Mouse (Mus musculus) erythroblast, embryonic 14.5 days (primary cell): ENCODE results near the gene Lta. TPM values are rescaled to one million over a fixed set of nuclear protein-coding genes. Genes with fewer than 3 reads are reported as not detected.

Experiments used
- H3K27me3 ChIP-seq: 2 replicates; pipeline ENCODE4 v1.6.1; 2012; ENCODE audit warnings: inconsistent platforms; ENCODE audit not compliant: control insufficient read depth
- H3K36me3 ChIP-seq: 2 replicates; pipeline ENCODE4 v1.6.1; 2012; ENCODE audit warnings: mild to moderate bottlenecking, inconsistent platforms; ENCODE audit not compliant: control insufficient read depth
- H3K4me1 ChIP-seq: 2 replicates; pipeline ENCODE4 v1.6.1; 2012; ENCODE audit warnings: inconsistent platforms; ENCODE audit not compliant: control insufficient read depth
- H3K4me3 ChIP-seq: replicated peaks from 2 replicates; pipeline ENCODE3; 2012; ENCODE audit warnings: moderate library complexity, mild to moderate bottlenecking, inconsistent platforms
- H3K9me3 ChIP-seq: 2 replicates; pipeline ENCODE4 v1.6.1; 2012; ENCODE audit warnings: low read length, inconsistent platforms, mixed read lengths; ENCODE audit not compliant: control insufficient read depth
- GATA1 ChIP-seq: IDR thresholded peaks from 2 replicates; pipeline ENCODE4 v1.6.1; 2012; ENCODE audit warnings: low read length, inconsistent platforms, mixed read lengths
- TAL1 ChIP-seq: IDR thresholded peaks from 3 replicates; pipeline ENCODE4 v1.6.1; 2012; ENCODE audit warnings: low read length, inconsistent platforms, mixed read lengths
- polyA plus RNA-seq: library from polyadenylated mRNA; stranded (reverse); fragments of >175 nt; gene quantifications from 2 replicates; pipeline ENCODE4 v1.2.3, GENCODE M21; 2012

Lta gene
- polyA plus RNA-seq, 1 experiment: 0.03 TPM

DNA sequence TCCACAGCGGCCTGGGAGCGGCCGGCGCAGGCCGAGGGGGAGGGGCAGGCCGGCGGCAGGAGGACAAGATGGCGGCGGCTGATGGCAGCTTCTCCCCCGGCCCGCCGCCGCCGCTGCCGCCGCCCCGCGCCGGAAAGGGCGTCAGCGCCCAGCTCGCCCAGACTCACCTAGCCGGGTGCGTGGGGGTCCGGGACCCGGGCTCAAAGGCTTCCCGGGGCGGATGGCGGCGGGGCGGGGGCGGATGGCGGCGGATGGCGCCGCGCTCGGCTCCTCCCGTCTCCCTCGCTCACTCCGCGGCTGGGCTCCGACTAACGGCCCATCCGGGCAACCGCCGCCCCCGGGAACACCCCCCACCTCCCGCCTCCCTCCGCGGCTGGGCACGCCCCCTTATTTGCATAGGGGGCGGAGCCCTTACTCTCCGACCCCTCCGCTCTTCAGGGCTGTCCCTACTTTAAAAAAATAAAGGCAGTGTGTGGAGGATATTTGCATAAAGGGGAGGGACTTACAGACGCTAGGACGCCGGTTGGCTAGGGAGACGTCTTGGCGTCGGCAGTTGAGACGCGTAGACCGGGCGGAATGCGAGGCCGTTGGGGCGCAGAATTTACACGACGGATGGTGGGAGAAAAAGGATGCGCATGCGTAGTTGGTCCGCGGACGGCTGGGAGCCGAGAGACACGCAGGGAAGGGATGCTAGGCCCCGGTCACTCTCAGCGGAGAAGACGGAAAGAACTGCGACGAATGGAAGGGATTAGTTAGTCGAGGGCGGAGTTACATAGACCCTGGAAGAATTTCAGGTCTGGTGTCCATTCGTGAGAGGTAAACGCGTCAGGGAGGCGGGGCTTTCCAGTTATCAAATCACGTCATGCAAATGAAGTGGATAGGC is 40.3 kb downstream of the Lta start, which contains the start of gene Prrc2a:
Gene Prrc2a, minus strand, starts transcription at position 330 of the 883 bp plus-strand sequence.
- TF ChIP-seq GATA1 (peak; percentile 23; the same call in 1 of the 2 replicates), TAL1 (no peak)
- Histone ChIP-seq H3K4me3 (peak within 1 kb of the TSS; percentile 94), H3K9me3 (no peaks in the 10 kb centered on the region), H3K27me3 (no peaks in the 10 kb centered on the region), H3K4me1 (peaks cover 45% of the 10 kb centered on the region), H3K36me3 (peaks cover 32% of the 10 kb centered on the region)

DNA sequence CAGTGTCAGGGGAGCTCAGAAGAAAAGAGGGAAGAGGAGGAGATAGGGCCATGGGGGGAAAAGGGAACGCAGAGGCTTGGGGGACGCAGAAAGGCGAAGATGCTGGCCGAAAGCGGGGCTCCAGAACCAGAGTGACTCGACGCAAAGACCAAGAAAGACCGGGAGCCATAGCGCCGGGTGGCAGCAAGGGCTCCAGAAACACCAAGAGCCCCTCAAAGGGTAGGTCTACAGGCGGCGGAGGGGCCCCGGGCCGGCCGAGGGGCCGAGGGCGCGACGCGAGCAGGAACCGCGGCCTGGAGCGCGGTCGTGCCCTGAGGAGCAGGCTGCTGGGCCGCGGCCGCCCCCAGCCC is 41.0 kb downstream of the Lta start:
- Histone ChIP-seq H3K27me3 (no peaks in the 10 kb centered on the region), H3K9me3 (no peaks in the 10 kb centered on the region), H3K4me3 (peak overlapping the region; percentile 94), H3K36me3 (peaks cover 38% of the 10 kb centered on the region), H3K4me1 (peaks cover 45% of the 10 kb centered on the region)
- TF ChIP-seq TAL1 (no peak), GATA1 (no peak)

DNA sequence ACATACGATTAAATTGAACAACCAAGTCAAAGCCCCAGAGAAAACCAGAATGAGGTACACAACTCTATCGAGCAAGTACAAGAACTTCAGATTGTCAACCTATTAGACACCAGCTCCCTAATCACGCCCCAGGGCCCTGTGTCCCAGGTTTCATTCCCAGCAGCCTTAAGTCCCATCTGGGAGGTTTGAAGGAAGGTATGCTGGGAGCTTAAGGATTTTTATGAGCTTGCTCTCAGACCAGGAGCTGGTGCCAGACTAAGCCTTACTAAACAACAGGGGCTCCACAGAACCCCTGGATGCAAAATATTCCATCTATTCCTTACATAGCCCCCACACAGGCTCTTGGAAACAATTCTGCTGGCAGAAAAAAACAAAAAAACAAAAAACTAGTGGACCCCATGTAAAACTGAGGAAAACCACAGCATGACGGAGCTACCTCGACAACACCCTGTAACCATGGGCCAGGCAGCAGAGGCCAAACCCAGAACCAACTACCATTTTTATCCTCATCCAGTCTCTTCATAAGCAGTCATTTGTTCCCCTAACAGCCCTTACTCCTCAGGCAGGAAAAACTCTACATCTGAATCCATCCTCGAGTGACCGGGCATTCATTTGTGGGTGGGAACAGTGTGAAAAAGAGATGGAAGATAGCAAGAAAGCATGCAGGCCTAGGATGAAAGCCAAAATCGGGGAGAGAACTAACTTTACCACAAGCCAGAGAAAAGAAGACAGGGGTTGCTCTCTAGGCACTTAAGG is 41.6 kb downstream of the Lta start:
- Histone ChIP-seq H3K9me3 (no peaks in the 10 kb centered on the region), H3K36me3 (peaks cover 45% of the 10 kb centered on the region), H3K27me3 (no peaks in the 10 kb centered on the region), H3K4me3 (peak overlapping the region; percentile 94), H3K4me1 (peaks cover 43% of the 10 kb centered on the region)
- no peak; the same call in 1 of the 2 replicates for TF ChIP-seq GATA1
- no peak for TF ChIP-seq TAL1

DNA sequence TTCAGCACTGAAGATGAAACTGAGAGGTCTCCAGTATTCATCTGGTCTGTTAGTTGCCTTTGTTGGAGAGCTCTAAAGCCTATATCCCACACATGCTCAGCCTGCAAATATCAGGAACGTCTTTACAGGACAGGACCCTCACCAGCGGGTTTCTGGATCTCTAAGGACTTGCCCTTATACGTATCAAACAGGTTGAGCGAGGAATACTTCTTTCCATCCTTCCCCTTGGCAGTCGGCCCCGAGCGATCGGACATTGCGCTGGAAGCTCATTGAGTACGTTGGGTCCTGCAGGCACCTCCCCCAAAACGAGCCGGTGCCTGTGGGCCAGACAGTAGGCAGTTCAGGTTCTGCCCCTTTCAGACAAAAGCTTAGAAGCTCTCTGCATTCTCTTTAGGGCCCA is 42.4 kb downstream of the Lta start:
- peak overlapping the region; percentile 94 for H3K4me3 ChIP-seq
- TF ChIP-seq GATA1: no peak
- no peak for TF ChIP-seq TAL1
- H3K27me3 ChIP-seq: no peaks in the 10 kb centered on the region
- H3K9me3 ChIP-seq: no peaks in the 10 kb centered on the region
- H3K36me3 ChIP-seq: peaks cover 53% of the 10 kb centered on the region
- H3K4me1 ChIP-seq: peaks cover 43% of the 10 kb centered on the region

DNA sequence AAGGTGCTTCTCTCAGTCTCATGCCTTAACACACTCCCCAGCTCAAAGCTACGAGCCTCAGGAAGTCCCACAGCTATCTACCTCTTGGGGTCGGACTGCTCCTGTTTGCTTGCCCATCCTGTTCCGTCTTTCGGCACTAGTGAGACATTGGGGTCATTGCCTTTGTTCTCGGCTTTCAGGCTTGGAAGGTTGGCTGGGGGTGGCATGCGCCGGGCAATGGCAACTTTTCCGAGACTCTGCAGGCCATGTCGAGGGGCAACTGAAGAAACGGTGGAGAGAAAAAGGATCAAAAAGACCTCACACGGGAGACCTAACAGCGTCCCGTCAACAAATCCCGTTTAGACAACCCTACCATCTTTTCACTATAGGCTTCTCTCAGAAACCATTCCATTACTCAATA is 43.0 kb downstream of the Lta start:
- Histone ChIP-seq H3K27me3 (no peaks in the 10 kb centered on the region), H3K9me3 (no peaks in the 10 kb centered on the region), H3K36me3 (peaks cover 59% of the 10 kb centered on the region), H3K4me1 (peaks cover 43% of the 10 kb centered on the region), H3K4me3 (peak overlapping the region; percentile 94)
- TF ChIP-seq TAL1 (no peak), GATA1 (no peak)

DNA sequence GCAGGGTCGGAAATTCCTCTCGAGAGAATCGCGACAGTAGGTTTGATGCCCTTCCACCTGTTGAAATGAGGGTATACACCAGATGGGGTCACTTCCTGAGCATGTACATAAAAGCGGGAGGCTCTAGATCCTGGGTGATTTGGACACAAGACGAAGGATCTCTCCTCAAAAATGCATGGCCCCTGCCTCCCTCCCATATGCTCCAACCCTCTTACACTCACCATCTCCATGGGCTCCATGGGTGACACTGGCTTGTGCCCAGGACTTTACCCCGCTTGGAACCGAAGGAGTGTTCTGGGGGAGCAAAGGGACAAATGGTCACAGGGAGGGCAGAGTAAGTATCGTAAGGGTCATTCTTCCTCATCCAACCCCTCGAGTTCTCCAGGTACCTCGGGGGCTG is 43.7 kb downstream of the Lta start:
- H3K4me3 ChIP-seq: no peak overlapping the region
- H3K36me3 ChIP-seq: peaks cover 66% of the 10 kb centered on the region

DNA sequence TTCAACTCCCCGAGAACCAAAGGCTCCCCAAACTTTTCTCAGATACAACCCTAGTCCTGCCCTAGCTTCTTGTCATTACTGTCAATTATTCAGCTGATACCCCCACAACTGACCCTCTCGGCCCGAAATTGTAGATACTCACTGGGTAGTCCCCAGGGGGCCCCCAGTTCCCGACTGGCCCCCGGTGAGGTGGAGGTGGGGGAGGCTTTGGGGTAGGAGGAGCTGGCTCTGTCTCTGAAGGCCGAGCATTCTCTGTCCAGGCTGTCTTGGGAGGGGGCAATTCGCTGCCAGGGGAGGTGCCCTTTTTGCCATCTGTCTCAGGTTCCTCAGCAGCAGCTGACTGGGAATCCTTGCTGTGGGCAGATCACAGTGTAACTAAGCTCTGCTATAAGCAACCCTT is 45.5 kb downstream of the Lta start:
- peaks cover 84% of the 10 kb centered on the region for H3K36me3 ChIP-seq
- peaks cover 25% of the 10 kb centered on the region for H3K4me1 ChIP-seq
- no peak overlapping the region for H3K4me3 ChIP-seq
- no peaks in the 10 kb centered on the region for H3K9me3 ChIP-seq
- TF ChIP-seq TAL1 (no peak), GATA1 (no peak)
- H3K27me3 ChIP-seq: no peaks in the 10 kb centered on the region

More for the DNA sequence above, 43.7 kb downstream of the Lta start:
- peaks cover 40% of the 10 kb centered on the region for H3K4me1 ChIP-seq
- no peak for TF ChIP-seq TAL1
- TF ChIP-seq GATA1: no peak
- no peaks in the 10 kb centered on the region for H3K27me3 ChIP-seq
- no peaks in the 10 kb centered on the region for H3K9me3 ChIP-seq

DNA sequence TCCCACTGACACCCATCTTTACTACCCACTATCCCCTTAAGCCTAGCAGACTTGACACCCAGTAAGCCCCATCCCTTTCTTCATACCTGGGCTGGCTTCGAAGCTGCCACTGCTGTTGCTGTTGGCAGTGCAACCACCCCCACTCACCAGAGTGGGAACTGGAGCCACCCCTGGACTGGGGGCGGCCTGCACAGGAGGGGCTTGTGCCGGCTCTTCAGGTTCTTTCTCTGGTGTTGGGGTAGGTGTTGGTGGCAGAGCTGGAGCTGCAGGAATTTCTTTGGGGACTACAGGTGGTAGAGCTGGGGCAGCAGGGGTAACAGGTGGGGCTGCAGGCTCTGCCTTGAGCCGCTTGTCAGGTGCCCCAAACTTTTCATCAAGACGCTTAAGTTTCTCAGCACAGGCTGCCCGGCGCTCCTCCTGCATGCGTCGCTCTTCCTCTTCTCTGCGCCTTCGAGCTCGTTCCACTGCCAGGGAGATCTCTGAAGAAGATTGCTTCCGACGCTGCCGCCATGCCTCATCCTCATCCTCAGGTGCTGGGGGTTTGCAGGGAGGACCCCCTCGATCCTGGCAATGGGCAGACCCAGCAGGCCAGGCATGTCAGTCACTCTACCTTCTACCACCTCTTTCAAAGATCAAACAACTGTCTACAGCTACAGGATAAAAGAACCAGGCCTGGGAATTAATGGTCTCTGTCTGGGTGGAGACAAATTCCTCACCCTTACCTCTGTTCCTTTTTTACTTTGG is 46.1 kb downstream of the Lta start:
- H3K36me3 ChIP-seq: peaks cover 90% of the 10 kb centered on the region
- no peak overlapping the region for H3K4me3 ChIP-seq
- no peaks in the 10 kb centered on the region for H3K27me3 ChIP-seq
- no peaks in the 10 kb centered on the region for H3K9me3 ChIP-seq
- TF ChIP-seq TAL1 (no peak), GATA1 (no peak)
- H3K4me1 ChIP-seq: peaks cover 23% of the 10 kb centered on the region
